ENCODE assay signal across 8 mouse cellular contexts in the genomic region with DNA sequence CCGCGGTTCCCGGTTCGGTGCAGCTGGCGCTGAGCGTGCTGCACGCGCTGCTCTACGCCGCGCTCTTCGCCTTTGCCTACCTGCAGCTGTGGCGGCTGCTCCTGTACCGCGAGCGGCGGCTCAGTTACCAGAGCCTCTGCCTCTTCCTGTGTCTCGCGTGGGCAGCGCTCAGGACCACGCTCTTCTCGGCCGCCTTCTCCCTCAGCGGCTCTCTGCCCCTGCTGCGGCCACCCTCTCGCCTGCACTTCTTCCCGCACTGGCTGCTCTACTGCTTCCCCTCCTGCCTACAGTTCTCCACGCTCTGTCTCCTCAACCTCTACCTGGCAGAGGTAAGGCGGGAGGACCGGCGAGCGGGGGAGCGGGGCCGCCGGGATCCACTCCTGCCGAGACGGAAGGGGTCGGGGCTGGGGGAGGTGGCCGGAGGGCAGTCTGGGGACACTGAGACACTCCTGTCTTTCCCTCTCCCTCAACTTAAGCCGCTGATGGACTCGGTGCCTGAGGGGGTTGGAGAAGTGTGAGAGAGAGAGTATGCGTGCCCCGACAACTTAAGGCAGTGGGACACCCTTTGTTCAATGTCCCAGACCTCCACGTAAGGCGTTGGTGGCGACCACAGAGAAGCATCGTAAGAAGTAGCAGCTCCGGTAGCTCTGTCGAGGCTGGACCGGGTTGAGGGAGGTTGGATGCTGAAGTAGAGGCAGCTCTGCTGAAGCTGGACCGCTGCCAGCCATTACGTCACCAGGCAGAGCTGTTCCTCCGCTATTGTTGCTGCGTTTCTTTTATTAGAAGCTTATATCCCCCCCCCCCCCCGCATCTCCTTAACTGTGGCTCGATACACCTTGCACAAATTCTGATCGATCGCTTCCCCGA. TPM values are rescaled to one million over a fixed set of nuclear protein-coding genes. Genes with fewer than 3 reads are reported as not detected.
A peak's percentile ranks its signal among the peaks of the same experiment; 100 is the strongest.
DNase-seq lines count a peak whose midpoint lies in the region; ATAC-seq and TF ChIP-seq lines count a peak whose summit lies in the region.

A gene (minus strand): TSS at position 239 of the 867 bp plus-strand sequence.

- no peaks in the 10 kb centered on the region for H3K27me3 ChIP-seq in heart, embryonic 12.5 days (replicated peaks)
- H3K27me3 ChIP-seq in kidney, embryonic 16.5 days (ENCODE audit: insufficient read depth, low read length) = no peaks in the 10 kb centered on the region

- TF ChIP-seq CTCF in bone marrow macrophage, adult 2 months (IDR thresholded peaks at IDR 0.05; ENCODE audit: low read depth, low read length) = no peak

- peak within 1 kb of the TSS; percentile 89 for H3K4me3 ChIP-seq in bone marrow macrophage, adult 2 months (ENCODE audit: insufficient read depth, low read length)
- peak within 1 kb of the TSS; percentile 78 for H3K4me3 ChIP-seq in heart, embryonic 12.5 days
- H3K4me3 ChIP-seq in kidney, embryonic 16.5 days (ENCODE audit: low read length) = peak within 1 kb of the TSS; percentile 81

- H3K27ac ChIP-seq in bone marrow macrophage, adult 2 months (ENCODE audit: insufficient read depth, low read depth, low read length) = peak within 1 kb of the TSS; percentile 18; the same call in 1 of the 2 replicates
- H3K27ac ChIP-seq in heart, embryonic 12.5 days (ENCODE audit: poor library complexity, severe bottlenecking) = peak within 1 kb of the TSS; percentile 92
- H3K27ac ChIP-seq in kidney, embryonic 16.5 days (ENCODE audit: low read length) = peak within 1 kb of the TSS; percentile 92

- H3K9ac ChIP-seq in heart, embryonic 12.5 days = peak within 1 kb of the TSS; percentile 88
- H3K9ac ChIP-seq in kidney, embryonic 16.5 days (replicated peaks; ENCODE audit: low read length) = peak within 1 kb of the TSS; percentile 87

- DNase-seq in 3T3-L1 (ENCODE audit: low read depth, low spot score) = peak; percentile 46
- DNase-seq in fat pad, adult 2 months (ENCODE audit: extremely low read depth, low read depth, low spot score) = peak; percentile 16
- DNase-seq in liver = peak; percentile 73
- peak; percentile 12 to 60 for DNase-seq in monocyte, adult 2 months (ENCODE audit: low read depth in 1 of 2, low spot score in 2 of 2)
- peak; percentile 38 to 47 for DNase-seq in spleen, postnatal 14 days (ENCODE audit: low spot score in 2 of 2)

- peak; percentile 47 for ATAC-seq in heart, embryonic 12.5 days (ENCODE audit: insufficient number of reproducible peaks, low FRiP score)
- ATAC-seq in kidney, embryonic 16.5 days (ENCODE audit: low FRiP score, low TSS enrichment) = peak; percentile 52

- under 1% methylated on average over 59 of the region's 59 CpGs for WGBS in heart, embryonic 12.5 days
- WGBS in kidney, embryonic 16.5 days = under 1% methylated on average over 59 of the region's 59 CpGs

- no peaks in the 10 kb centered on the region for H3K9me3 ChIP-seq in heart, embryonic 12.5 days (replicated peaks)
- no peaks in the 10 kb centered on the region for H3K9me3 ChIP-seq in kidney, embryonic 16.5 days (ENCODE audit: low read length)

- H3K4me1 ChIP-seq in bone marrow macrophage, adult 2 months (ENCODE audit: control insufficient read depth, insufficient read depth, low read length) = peaks cover 6% of the 10 kb centered on the region
- no peaks in the 10 kb centered on the region for H3K4me1 ChIP-seq in heart, embryonic 12.5 days (replicated peaks)
- H3K4me1 ChIP-seq in kidney, embryonic 16.5 days (ENCODE audit: insufficient read depth, low read length) = peaks cover 6% of the 10 kb centered on the region; the same call in 1 of the 2 replicates

- no peaks in the 10 kb centered on the region for H3K36me3 ChIP-seq in heart, embryonic 12.5 days
- no peaks in the 10 kb centered on the region for H3K36me3 ChIP-seq in kidney, embryonic 16.5 days (ENCODE audit: insufficient read depth, low read length)

- TF ChIP-seq POLR2A in bone marrow macrophage, adult 2 months (IDR thresholded peaks at IDR 0.05; ENCODE audit: borderline replicate concordance, low read depth, low read length) = no peak

- peak within 1 kb of the TSS; percentile 97 for H3K4me2 ChIP-seq in heart, embryonic 12.5 days
- peak within 1 kb of the TSS; percentile 100 for H3K4me2 ChIP-seq in kidney, embryonic 16.5 days (replicated peaks; ENCODE audit: low read depth, low read length)

RNA-seq across cellular contexts. Expression of the gene that starts here (rescaled TPM):
- polyA plus RNA-seq in bone marrow macrophage, adult 2 months (2012; ENCODE audit: insufficient read depth, insufficient read length, missing spikeins) = 32.9 and 38.1 TPM in 2 replicates
- 13.9 and 15.3 TPM in 2 replicates for polyA plus RNA-seq in heart, embryonic 12.5 days (2016; fragmentation: Nextera tagmentation; extraction: Ambion mirVana)
- 16.4 and 16.8 TPM in 2 replicates for polyA plus RNA-seq in kidney, embryonic 16.5 days (2015; fragmentation: Nextera tagmentation; extraction: Ambion mirVana)

Comparison
In these comparisons a context has a peak if more than half of its experiments do, and no peak if none do; other contexts are left out.
1. Peak in every context shown above with its lines: DNase-seq, ATAC-seq, H3K4me3 ChIP-seq and H3K27ac ChIP-seq.
2. DNase-seq: peak in every context shown above with its lines; median percentile 73 in liver; 46 in 3T3-L1; 42 in spleen, postnatal 14 days; 36 in monocyte, adult 2 months; 16 in fat pad, adult 2 months.
3. H3K27ac ChIP-seq: peak in every context shown above with its lines; median percentile 92 in heart, embryonic 12.5 days; 92 in kidney, embryonic 16.5 days; 18 in bone marrow macrophage, adult 2 months.